Mouse (Mus musculus) cerebellum, adult 2 months (tissue): ENCODE results near the gene Pgm5.

ENCODE experiments used
- CTCF ChIP-seq: fragments of 200-500 bp; IDR thresholded peaks from 2 replicates; pipeline ENCODE4 v1.5.1; 2011; ENCODE audit warnings: low read depth, mild to moderate bottlenecking, control low read depth, low read length, moderate library complexity, borderline replicate concordance; ENCODE audit not compliant: insufficient read depth
- POLR2A ChIP-seq: fragments of 200-500 bp; IDR thresholded peaks from 2 replicates; pipeline ENCODE4 v1.6.1; 2011; ENCODE audit warnings: low read length, control low read depth, borderline replicate concordance; ENCODE audit not compliant: insufficient read depth

DNA sequence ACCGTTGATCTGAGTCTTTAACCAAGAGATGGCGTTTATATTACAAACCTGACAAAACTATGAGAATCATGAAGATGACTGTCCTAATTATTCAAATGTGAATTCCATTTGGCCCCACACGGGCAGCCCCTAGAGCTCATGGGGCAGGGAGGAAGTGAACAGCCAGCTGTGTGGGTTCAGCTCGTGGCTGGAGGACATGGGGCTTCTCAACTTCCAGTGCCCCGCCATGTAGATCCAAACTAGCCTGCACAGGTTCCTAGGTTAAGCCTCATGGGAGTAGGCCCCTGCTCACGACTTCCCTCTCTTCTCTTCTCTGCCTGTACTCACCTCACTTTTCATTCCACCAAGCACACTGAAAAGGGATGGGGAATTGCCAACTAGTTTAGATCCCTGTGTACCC is 173.3 kb downstream of the Pgm5 start:
- TF ChIP-seq POLR2A: no peak
- no peak for TF ChIP-seq CTCF
